Mouse (Mus musculus) heart, embryonic 11.5 days (tissue): ENCODE data around the gene Smap1. TPM values are rescaled to one million over a fixed set of nuclear protein-coding genes. Genes with fewer than 3 reads are reported as not detected.
"Not testable (repeated sequence)": the region's sequence is repeated elsewhere in the genome, so short reads cannot be mapped to it uniquely, and the experiment has no call there.

Experiments
- ATAC-seq: fragments of 200-750 bp; cut with Nextera tagmentation; replicated peaks from 2 replicates; pipeline ENCODE4 v1.8.0; 2017; ENCODE audit warnings: moderate library complexity; ENCODE audit not compliant: insufficient number of reproducible peaks, low FRiP score, low TSS enrichment
- H3K27ac ChIP-seq: fragments of 300-500 bp; sonication (generic); 2 replicates; pipeline ENCODE4 v1.5.1; 2014; ENCODE audit warnings: mild to moderate bottlenecking, low read depth, low read length
- H3K27me3 ChIP-seq: fragments of 300-500 bp; sonication (generic); 2 replicates; pipeline ENCODE4 v1.6.1; 2014; ENCODE audit warnings: mild to moderate bottlenecking, low read length, mixed read lengths; ENCODE audit not compliant: control insufficient read depth, insufficient read depth
- H3K36me3 ChIP-seq: fragments of 300-500 bp; sonication (generic); 2 replicates; pipeline ENCODE4 v1.6.1; 2014; ENCODE audit warnings: mild to moderate bottlenecking, low read length, moderate library complexity, mixed read lengths; ENCODE audit not compliant: control insufficient read depth, insufficient read depth
- H3K4me1 ChIP-seq: fragments of 300-500 bp; sonication (generic); 2 replicates; pipeline ENCODE4 v1.6.1; 2014; ENCODE audit warnings: low read length; ENCODE audit not compliant: control insufficient read depth, insufficient read depth
- H3K4me2 ChIP-seq: fragments of 300-500 bp; sonication (generic); 2 replicates; pipeline ENCODE4 v1.6.1; 2014; ENCODE audit warnings: mild to moderate bottlenecking, moderate library complexity
- H3K4me3 ChIP-seq: fragments of 300-500 bp; sonication (generic); 2 replicates; pipeline ENCODE4 v1.5.1; 2014; ENCODE audit warnings: low read depth, low read length
- H3K9ac ChIP-seq: fragments of 300-500 bp; sonication (generic); 2 replicates; pipeline ENCODE4 v1.6.1; 2014; ENCODE audit warnings: mild to moderate bottlenecking, low read depth, low read length, moderate library complexity
- H3K9me3 ChIP-seq: fragments of 300-500 bp; sonication (generic); replicated peaks from 2 replicates; pipeline ENCODE4 v1.6.1; 2016; ENCODE audit warnings: low read length; ENCODE audit not compliant: control insufficient read depth
- WGBS: fragments of 180-500 bp; shearing (Covaris S2); extraction: QIAGEN DNeasy Blood & Tissue Kit; methylation state at CpG from one replicate; pipeline ENCODE4 v1.1.7; 2014; ENCODE audit not compliant: insufficient replicate concordance; 5-methylcytosine and 5-hydroxymethylcytosine counted together
- polyA plus RNA-seq: library from polyadenylated mRNA; unstranded; fragments of >200 nt; fragmentation: Nextera tagmentation; extraction: Ambion mirVana; gene quantifications from 2 replicates; pipeline ENCODE4 v1.2.1, GENCODE M21; 2014

Gene Smap1
- 44.3 and 47.0 TPM in 2 replicates for polyA plus RNA-seq

- Histone ChIP-seq H3K9ac (peak within 1 kb of the TSS; percentile 95), H3K36me3 (no peaks in the 10 kb centered on the region), H3K4me1 (peaks cover 9% of the 10 kb centered on the region), H3K9me3 (peaks cover 3% of the 10 kb centered on the region; the same call in 1 of the 2 replicates), H3K4me2 (peak within 1 kb of the TSS; percentile 62), H3K4me3 (peak within 1 kb of the TSS; percentile 71), H3K27me3 (no peaks in the 10 kb centered on the region), H3K27ac (peak within 1 kb of the TSS; percentile 98)
- peak; percentile 91 for ATAC-seq
- under 1% methylated on average over 79 of the region's 113 CpGs for WGBS
Measured at GRCm38 (mm10) chr1:23921711-23922529, at the start of gene Smap1. Gene Smap1, minus strand, starts transcription at chr1:23922317.

GRCm38 (mm10) chr1:23971159-23971558 lies 49.0 kb upstream of the Smap1 start:
- ATAC-seq = not testable (repeated sequence)
- WGBS = 77% methylated on average over 3 of the region's 4 CpGs

GRCm38 (mm10) chr1:23968027-23968725 lies 46.1 kb upstream of the Smap1 start:
- no peak overlapping the region for H3K4me3 ChIP-seq
- 0 out of 2 replicates have a peak, but pooled peaks have one; percentile 7 for ATAC-seq
- no peaks in the 10 kb centered on the region for H3K27me3 ChIP-seq
- H3K4me1 ChIP-seq = no peaks in the 10 kb centered on the region
- H3K9ac ChIP-seq = no peak overlapping the region
- no peaks in the 10 kb centered on the region for H3K36me3 ChIP-seq
- H3K27ac ChIP-seq = no peak overlapping the region
- WGBS = 80% methylated on average over 9 of the region's 9 CpGs
- H3K4me2 ChIP-seq = no peak overlapping the region
- peaks cover 3% of the 10 kb centered on the region; the same call in 1 of the 2 replicates for H3K9me3 ChIP-seq

More at GRCm38 (mm10) chr1:23971159-23971558, 49.0 kb upstream of the Smap1 start:
- not testable (repeated sequence) for H3K4me2 ChIP-seq, H3K27me3 ChIP-seq, H3K9ac ChIP-seq, H3K27ac ChIP-seq, H3K9me3 ChIP-seq, H3K4me1 ChIP-seq, H3K4me3 ChIP-seq, H3K36me3 ChIP-seq

GRCm38 (mm10) chr1:23966226-23966625 lies 44.1 kb upstream of the Smap1 start:
- ATAC-seq = no peak
- H3K27me3 ChIP-seq = no peaks in the 10 kb centered on the region
- H3K4me3 ChIP-seq = no peak overlapping the region
- H3K9me3 ChIP-seq = peaks cover 3% of the 10 kb centered on the region; the same call in 1 of the 2 replicates
- WGBS = 29% methylated on average over 1 of the region's 1 CpGs
- no peaks in the 10 kb centered on the region for H3K4me1 ChIP-seq
- no peak overlapping the region for H3K27ac ChIP-seq
- no peak overlapping the region for H3K9ac ChIP-seq
- no peak overlapping the region for H3K4me2 ChIP-seq
- no peaks in the 10 kb centered on the region for H3K36me3 ChIP-seq

GRCm38 (mm10) chr1:23959415-23959732 lies 37.3 kb upstream of the Smap1 start:
- ATAC-seq = no peak

GRCm38 (mm10) chr1:23958668-23959414 lies 36.7 kb upstream of the Smap1 start:
- H3K27me3 ChIP-seq = no peaks in the 10 kb centered on the region
- 0 out of 2 replicates have a peak, but pooled peaks have one; percentile 31 for ATAC-seq
- H3K9me3 ChIP-seq = no peaks in the 10 kb centered on the region
- H3K4me3 ChIP-seq = peak overlapping the region; percentile 26
- no peak overlapping the region for H3K27ac ChIP-seq
- no peaks in the 10 kb centered on the region for H3K36me3 ChIP-seq
- H3K9ac ChIP-seq = peak overlapping the region; percentile 49; the same call in 1 of the 2 replicates
- no peaks in the 10 kb centered on the region for H3K4me1 ChIP-seq
- WGBS = 14% methylated on average over 13 of the region's 13 CpGs
- peak overlapping the region; percentile 56 for H3K4me2 ChIP-seq

More at GRCm38 (mm10) chr1:23959415-23959732, 37.3 kb upstream of the Smap1 start:
- Histone ChIP-seq H3K36me3 (no peaks in the 10 kb centered on the region), H3K4me3 (peak overlapping the region; percentile 26), H3K4me2 (peak overlapping the region; percentile 56), H3K4me1 (no peaks in the 10 kb centered on the region), H3K27me3 (no peaks in the 10 kb centered on the region), H3K9me3 (no peaks in the 10 kb centered on the region), H3K27ac (no peak overlapping the region), H3K9ac (peak overlapping the region; percentile 49; the same call in 1 of the 2 replicates)
- 16% methylated on average over 6 of the region's 6 CpGs for WGBS

GRCm38 (mm10) chr1:23958101-23958500 lies 36.0 kb upstream of the Smap1 start:
- no peak overlapping the region for H3K27ac ChIP-seq

GRCm38 (mm10) chr1:23955539-23955938 lies 33.4 kb upstream of the Smap1 start:
- no peaks in the 10 kb centered on the region for H3K36me3 ChIP-seq
- ATAC-seq = no peak
- H3K4me2 ChIP-seq = no peak overlapping the region
- no peaks in the 10 kb centered on the region for H3K9me3 ChIP-seq
- no peaks in the 10 kb centered on the region for H3K4me1 ChIP-seq
- H3K27ac ChIP-seq = no peak overlapping the region
- H3K4me3 ChIP-seq = no peak overlapping the region
- 82% methylated on average over 4 of the region's 4 CpGs for WGBS
- no peak overlapping the region for H3K9ac ChIP-seq
- no peaks in the 10 kb centered on the region for H3K27me3 ChIP-seq

More at GRCm38 (mm10) chr1:23958101-23958500, 36.0 kb upstream of the Smap1 start:
- Histone ChIP-seq H3K36me3 (no peaks in the 10 kb centered on the region), H3K9me3 (no peaks in the 10 kb centered on the region), H3K4me3 (no peak overlapping the region), H3K27me3 (no peaks in the 10 kb centered on the region), H3K4me1 (no peaks in the 10 kb centered on the region), H3K9ac (no peak overlapping the region), H3K4me2 (no peak overlapping the region)
- 82% methylated on average over 6 of the region's 6 CpGs for WGBS
- no peak for ATAC-seq
